Mouse (Mus musculus): ENCODE measurements at regions not wholly inside any gene's neighbourhood (a gene's known extent, or its start where the extent isn't known, plus 50 kb on each side); places are given as distances from the start of the nearest gene placed in this dataset.

DNA sequence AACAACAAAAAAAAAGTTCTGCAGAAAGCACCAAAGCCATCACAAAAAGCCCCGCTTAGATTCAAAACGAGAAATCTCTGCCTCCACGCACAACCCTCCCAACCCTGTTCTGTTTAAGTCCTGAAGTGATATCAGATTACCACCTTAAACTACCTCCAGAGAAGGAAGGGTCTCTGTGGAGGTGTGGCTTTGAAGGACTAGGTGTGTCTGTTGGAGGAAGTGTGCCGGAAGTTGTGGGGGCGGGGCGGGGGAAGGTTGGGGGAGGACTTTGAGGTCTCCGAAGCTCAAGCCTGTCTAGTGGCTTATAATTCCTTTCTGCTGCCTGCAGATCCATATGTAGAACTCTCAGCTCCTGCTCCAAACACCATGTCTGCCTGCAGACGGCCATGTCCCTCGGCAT is 173.6 kb downstream of the Mreg start:
- no peak for DNase-seq (ENCODE audit: low spot score)

DNA sequence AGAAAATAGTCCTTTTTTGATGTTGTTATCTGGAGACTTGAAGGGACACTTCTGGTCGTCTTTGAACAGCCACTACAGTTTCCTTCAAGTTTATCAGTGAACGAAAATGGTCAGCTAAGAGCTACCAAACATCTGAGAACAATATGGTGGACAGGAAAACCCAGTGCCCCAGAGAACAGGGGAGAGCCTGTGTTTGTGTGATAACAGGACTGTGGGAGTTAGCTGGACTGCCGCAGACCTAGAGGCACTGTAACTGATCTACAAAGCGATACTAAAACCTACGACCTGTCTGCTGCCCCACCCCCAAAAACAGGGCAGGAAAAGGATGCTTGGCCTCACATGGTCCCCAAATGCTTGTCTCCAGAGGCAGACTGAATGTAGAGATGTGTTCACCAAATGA is 175.5 kb downstream of the Mreg start:
- no peak for DNase-seq (ENCODE audit: low spot score)

DNA sequence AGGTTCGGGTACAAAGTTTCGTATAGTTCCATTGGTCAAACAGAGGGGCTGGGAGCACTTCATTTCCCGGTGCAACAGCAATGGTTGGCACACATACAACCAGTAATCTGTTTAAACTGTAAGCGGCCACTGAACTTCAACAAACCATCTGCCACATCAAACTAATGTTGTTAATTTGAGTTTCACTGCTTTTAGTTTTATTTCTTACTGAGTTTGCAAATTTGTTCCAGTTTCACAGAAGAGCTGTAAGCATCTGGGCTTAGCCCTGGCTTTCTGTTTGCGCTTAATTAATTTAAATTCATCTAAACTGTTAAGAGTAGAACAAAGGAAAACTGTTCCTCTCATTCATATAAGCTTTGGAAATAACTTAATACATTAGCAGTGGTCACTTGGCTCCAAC is 176.0 kb downstream of the Mreg start:
- no peak for DNase-seq (ENCODE audit: low spot score)

DNA sequence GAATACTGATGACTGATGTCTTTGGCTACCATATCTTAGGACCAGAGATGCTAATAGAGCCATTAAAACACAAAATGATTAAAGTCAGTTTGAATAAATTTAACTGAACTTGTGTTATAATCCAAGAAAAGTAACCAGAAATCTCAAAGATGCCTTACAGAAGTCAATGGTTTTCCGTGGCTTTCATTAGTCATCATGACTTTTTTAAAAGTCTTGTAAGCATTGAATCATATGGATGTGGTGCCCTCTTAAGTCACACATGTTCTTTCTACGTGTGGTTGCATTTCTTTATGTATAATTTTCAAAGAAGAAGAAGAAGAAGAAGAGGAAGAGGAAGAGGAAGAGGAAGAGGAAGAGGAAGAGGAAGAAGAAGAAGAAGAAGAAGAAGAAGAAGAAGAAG is 178.2 kb downstream of the Mreg start:
- DNase-seq (ENCODE audit: low spot score) = no peak

DNA sequence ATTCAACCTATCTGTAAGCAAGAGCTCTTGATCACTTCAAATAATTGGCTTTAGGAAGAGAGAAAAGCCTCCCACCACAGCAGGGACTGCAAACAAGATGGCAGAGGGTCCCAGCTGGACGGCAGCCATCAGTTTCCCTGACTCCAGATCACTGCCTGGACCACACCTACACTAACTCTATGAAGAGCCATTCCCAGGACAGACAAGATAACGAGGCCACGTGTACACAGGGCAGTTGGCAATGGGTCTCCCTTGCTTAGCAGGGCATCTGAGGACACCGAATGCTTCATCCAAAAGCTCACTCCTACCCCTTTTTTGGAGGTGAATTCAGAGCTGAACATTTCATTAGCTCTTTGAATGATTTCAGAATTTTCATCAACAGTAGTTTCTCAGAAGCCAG is 179.9 kb downstream of the Mreg start:
- peak; percentile 29 for DNase-seq (ENCODE audit: low spot score)

DNA sequence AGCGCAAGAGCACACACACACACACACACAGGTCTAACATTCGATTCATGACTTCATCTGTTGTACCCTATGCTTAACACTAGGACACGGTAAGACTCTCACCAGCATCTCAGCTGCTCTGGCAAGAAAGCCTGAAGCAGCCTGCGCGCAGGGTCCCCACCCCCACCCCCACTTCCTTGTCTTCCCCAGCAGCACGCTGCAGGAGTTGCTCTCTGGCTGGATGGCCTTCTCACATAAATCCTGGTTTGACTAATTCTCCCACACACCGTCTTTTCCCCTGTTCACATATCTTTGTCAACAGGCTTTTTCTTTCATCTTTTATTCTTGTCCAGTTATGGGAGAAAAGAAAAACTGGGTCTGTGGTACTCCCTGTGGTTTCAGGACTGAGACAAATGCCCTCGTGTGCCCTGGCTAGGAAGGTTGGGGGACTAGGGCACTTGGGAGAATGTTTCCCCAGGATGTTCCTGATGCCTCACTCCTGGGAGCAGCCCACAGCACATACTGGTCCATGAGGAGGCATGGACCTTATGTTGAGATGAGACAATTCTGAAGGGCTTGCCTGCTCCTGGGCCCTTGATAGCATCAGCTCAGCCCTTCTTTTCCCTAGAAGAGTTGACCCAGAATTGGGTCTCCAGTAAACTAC is 181.2 kb downstream of the Mreg start:
- DNase-seq (ENCODE audit: low spot score) = no peak

DNA sequence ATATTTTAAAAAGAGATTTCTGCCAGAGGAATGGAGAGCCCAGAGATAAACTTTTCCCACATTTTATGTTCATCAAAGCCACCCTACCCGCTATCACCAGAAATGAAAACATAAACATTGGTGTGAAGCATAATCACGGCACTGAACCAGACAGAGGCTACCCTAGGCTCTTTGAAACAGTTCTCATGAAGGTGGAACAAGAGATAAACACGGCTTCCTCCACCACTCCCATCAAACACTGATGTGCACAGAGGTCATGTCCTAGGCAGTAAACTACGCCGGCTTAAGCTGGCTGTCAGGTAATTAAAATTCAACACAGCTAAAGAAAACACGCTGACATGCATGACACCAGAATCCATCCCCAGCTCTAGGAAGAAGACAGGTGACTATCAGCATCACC is 182.5 kb downstream of the Mreg start:
- no peak for DNase-seq (ENCODE audit: low spot score)

DNA sequence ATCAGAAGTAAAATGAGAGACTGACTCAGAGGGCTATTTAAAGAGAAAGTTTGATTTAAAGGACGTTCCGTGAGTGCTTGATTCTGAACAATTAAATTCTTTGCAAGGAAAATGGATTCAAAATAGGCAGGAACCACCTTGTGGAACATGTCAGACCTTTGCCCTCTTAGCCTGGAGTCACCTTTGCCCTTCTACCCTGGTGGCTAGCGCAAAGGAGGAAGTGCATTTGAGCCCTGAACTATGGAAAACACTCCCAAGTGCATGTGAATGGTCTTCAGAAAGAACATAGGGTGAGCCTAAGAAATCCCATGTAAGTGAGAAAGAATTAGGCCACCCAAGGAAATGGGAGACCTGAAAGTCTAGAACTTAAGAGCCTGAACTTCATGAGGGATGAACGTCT is 185.2 kb downstream of the Mreg start:
- no peak for DNase-seq (ENCODE audit: low spot score)

DNA sequence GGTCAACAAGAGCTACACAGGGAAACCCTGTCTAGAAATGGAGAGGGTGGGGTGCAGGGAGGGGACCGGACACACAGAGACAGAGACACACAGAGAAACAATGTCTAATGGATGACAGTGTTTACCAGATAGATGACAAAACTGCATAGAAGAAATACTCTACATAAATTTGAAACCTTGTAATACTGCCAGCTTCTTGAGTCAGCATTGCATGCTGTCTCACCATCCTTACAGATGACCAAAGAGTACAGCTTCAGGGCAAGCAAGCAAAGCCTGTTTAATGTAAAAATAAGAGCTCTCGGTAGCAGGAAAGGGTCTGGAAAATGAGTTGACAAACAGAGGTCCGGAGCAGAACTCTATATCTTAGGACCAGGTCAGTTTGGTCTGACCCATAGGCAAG is 189.5 kb downstream of the Mreg start:
- no peak for DNase-seq (ENCODE audit: low spot score)

DNA sequence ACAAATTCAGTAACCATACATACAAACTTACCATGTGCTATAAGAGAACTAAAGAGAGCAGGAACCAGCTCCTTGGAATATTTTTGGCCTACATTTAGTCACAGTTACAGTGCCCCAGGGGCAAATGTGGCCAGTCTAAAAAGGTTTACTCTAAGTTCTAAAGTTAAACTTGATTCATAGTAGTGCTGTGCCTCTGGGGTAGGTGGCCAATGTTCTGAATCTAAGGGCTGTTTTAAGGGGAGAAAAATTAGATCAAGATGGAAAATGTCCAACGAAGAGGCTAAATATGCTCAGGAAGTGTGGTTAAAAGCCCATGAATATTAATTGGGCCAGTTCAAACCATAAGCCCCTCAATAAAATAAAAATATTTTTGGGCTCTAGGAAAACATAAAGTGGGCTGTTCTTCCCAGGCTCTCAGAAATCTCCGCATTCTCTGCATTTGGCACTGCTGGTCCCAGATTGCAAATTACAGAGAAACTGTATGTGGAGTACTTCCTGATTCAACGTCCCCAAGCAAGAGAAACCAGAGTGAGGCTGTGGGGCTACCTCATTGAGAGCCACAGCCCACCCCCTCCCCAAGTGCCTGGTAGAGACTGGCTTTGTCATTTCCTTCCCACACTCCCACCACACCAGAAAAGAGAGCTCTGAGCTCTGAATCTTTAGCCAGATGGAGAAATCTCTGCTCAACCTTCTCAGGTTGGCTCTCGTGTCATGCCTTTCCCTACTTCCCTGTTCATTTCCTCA is 193.5 kb downstream of the Mreg start:
- no peak for DNase-seq (ENCODE audit: low spot score)

DNA sequence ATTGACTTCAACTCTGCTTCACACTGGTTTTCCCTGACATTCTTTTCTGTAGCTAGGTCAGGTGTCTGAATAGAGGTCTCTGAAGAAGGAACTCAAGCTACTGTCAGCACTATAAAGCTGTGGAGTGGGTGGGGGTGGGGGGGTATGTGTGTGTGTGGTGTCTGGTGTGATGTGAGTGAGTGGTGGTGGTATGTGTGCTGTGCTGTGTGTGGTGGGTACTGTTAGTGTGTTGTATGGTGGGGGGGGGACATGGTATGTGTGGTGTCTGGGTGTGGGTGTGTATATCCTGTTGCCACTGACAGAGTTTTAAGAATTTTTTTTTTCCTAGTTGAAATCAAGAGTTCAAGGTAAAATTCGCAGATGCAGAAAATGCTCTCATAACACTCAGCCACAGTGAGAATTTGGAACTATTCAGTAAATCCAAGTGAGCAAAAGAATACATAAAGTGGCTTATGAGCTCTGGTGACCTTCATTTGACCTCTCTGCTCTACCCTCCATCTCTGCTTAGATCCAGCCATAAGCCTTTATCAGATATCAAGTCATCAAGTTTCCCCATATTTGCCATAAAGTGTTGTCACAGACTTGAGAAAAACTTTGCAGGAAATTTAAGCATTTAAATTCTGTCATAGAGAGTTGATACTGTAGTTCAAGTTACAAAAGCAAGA is 194.2 kb downstream of the Mreg start:
- DNase-seq (ENCODE audit: low spot score) = no peak

DNA sequence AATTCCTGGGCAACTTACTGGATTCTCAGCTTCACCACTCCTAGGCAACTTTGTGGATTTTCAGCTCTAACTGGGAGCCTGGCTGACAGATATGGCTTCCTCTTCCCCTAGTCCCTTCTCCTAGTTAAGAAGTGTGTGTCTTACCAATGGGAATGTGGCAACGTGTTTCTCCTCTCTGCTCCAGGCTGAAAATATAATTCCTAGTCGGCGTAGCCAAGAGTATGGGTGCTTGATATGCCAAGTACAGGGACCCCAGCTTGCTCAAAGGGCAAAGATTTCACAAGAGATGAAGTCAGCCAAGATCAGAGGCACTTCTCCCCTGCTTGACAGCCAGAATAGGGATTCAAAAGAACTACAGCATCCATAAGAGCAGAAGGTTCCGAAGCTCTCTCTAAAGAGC is 196.6 kb downstream of the Mreg start:
- no peak for DNase-seq (ENCODE audit: low spot score)

DNA sequence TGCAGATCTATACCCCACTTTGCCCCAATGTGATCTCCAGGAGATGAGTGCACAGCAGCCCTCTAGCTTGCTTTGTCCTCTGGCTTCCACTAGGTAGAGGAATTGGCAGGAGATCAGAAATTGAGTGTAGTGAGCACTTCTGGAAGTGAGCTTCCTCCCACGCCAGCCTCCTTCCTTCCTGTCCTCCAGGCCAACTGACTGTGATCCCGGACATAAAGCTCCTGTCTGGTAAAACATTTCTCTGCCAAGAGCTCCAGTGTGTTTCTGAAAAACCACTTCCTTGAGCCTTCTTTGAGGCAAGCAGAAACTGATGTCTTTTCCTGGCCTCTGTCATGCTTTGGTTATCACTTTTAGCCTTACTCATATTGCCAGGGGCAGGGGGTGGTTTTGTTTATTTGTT is 197.5 kb downstream of the Mreg start:
- no peak for DNase-seq (ENCODE audit: low spot score)

DNA sequence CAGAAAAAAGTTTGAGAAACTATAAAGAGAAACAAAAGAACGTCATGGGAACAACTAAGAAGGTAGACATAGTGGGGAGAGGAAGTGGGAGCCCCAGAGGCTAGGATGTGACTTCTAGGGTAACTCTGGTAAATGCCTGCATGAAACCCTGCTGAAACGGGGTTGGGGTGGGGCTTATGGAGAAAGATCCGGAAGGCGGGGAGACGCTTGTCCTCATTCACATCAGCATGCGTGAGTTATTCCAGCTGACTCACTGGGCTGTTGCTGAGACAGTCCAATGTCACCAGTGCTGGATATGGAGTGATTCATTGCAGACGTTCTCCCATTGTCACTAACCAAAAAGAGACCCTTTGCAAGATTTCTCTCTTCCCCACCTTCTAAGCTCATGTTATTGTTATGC is 198.2 kb downstream of the Mreg start:
- DNase-seq (ENCODE audit: low spot score) = no peak

DNA sequence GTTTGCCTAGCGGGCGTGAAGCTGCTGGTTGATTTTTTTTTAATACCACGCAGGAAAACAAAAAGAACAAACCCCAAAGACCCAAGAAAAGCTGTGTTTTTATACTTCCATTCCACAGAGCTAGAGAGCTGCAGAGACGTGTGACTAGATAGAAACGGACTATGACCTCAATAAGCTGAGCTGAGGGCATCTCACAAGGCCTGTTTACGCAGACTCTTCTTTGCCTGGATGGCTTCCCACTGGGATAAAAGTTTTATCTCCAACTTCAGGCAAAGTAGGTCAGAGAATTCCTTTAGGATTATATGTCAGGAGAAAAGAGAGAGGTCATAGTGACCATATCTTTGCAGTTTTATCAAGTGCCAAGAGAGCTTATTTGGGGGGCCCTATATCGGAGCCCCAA is 199.4 kb downstream of the Mreg start:
- DNase-seq (ENCODE audit: low spot score) = no peak

DNA sequence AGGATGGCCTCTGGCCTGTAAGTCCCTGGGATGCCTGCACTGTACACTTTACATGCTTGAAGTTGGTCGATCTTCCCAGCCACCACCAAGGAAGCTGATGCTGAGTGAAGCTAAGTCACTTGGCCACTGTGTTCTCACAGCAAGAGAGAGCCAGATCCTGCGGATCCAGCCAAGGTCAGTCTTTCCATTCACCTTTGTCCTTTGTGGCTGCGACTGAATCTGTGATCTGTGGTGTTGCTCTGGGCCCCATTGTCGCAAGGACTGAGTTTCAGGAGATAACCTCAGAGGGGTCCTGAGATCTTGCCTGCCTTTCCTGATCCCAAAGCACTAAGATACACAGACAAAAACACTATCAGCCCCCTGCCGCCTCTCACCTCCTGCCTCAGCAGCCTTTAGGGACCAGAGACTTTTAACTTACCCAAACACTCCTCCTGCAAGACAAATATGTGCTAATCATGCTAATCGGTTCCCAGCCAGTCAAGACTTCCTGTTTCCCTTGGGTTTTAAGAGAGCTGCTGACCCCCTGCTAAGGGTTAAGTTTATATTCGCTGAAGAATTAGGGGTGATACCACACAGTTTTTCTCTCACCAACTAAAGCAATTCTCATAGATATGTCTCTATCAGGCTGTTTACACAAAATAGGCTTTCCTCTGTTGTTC is 202.7 kb downstream of the Mreg start:
- no peak for DNase-seq (ENCODE audit: low spot score)

DNA sequence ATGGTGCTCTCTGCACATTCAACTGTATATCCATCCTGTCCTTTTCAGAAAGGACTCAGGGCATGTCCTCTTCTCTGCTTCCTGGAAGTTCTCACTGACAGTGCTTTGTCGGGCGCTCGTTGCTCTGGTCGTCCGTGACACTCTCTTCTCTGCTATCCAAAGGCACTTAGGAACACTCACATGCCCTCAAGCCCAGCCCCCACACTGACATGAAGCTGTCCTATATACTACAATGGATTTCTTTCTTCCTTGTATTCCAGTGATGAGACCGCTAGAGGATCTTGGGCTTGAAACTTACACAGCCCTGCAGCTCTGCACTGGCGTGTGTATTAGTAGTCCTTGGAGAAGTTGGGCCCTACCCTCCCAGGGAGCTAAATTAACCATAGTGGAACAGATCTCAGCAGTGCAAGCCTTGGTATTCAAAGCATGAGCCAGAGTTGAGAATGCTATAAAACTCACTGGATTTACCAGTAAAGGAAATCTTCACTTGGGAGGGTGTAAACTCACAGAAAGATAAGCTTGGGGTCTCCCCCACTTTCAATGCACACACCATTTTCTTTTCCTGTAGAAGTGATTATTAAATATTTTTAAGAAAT is 205.3 kb downstream of the Mreg start:
- DNase-seq (ENCODE audit: low spot score) = no peak

DNA sequence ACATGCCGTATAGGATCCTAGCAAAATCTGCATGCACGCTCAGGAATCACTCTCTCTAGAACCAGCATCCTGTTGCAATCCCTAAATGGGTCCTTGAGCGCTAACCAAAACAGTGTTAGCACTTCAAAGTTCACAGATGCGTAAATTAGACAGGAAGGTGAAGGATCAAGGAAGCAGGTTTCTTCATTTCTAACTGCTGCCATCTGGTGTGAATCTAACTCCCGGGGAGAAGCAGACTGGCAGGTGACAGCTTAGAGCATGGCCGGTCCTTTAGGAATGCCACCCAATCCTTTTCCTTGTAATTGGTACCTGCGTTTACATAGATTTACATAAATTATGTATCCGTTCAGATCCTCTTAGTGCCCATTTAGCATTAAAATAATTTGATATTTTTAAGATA is 206.2 kb downstream of the Mreg start:
- DNase-seq (ENCODE audit: low spot score) = no peak

DNA sequence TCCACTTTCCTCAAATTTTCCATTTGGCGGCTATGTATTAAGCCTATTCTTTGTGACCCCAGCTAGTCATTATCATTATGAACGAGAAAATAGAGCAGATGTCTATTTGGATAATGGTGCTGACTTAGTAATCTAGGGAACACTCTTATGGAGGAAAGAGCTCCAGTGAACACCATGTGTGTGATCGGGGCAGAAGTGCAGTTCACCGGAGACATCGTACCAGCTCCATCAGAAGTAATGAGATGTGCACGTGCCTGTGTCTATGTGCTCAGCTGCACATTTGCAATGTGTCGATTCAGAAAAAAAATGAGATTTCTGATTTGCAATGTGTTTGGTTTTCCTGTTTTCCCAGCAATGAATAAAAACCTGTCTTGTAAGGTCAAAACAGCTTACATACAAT is 206.6 kb downstream of the Mreg start:
- DNase-seq (ENCODE audit: low spot score) = no peak

DNA sequence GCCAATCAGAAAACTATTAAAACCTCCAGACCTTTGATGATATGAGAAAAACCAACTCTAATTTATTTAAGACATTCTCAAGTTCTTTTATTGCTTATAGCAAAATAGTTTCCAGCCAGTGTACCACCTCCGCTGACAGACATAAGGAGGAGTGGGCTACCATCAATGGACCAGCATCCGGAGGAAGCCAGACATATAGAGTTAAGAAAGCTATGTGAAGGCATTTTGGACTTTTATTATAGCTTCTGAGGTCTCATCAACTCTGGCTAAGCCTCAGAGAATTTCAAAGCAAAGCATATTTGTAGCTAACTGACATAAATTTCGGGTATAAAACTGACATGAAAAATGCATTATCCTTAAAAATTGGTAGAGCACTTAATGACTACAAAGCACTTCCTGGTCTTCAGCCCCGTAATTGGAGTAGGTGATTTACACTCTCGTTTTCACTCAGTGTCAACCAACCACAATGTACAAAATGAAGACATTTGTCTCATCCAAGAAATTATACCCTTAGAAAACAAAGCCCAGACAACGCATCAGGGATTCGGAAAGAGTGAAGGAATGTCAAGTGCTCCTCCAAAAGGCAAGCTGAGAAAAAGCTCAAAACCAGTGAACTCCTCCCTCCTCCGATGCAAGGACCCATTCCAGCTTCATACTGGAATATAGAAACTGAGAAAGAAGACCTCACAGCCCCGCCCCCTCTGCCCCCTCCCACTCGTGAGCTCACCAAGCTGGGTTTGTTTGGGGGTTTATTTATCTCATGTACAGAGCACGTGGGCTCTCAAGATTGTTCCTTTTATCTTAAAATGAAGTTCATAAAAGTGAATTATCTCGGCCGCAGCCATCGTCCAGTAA is 208.5 kb downstream of the Mreg start:
- DNase-seq (ENCODE audit: low spot score) = no peak

DNA sequence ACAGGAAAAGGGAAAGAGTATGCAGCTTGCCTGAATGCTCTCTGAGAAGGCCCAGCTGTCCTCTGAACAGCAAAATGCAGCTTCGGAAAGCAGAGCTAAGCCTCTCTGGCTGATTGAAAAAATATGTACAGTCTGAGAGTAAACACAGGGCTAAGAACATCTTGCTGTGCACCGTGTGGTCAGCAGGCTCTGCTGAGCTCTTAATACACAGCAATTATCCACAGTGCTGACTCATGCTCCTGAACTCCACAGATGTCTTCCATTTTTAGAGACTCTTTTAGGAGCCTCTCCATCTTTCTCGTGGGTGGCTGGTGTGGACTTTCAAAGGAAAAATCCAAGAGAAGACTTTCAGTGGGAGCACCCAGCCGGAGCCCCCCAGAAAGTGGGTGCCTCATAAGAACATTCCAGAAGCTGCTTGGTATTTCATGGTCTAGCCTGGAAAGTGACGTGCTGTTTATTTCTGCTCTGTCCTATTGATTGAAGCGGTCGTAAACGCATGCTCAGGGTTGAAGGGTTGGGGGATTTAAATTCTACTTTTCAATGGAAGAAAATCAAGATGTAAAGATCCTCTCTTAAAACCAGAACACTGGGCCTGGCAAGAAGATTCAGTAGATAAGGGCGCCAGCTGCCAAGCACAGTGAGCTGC is 209.5 kb downstream of the Mreg start:
- DNase-seq (ENCODE audit: low spot score) = no peak

Measured in testis, postnatal 14 days (tissue).